Mouse (Mus musculus): ENCODE data around the gene Itpr1. TPM values are rescaled to one million over a fixed set of nuclear protein-coding genes. Genes with fewer than 3 reads are reported as not detected.

The Itpr1 gene
- polyA plus RNA-seq, 1 experiment from 2014 or later = 4.0 TPM

DNA sequence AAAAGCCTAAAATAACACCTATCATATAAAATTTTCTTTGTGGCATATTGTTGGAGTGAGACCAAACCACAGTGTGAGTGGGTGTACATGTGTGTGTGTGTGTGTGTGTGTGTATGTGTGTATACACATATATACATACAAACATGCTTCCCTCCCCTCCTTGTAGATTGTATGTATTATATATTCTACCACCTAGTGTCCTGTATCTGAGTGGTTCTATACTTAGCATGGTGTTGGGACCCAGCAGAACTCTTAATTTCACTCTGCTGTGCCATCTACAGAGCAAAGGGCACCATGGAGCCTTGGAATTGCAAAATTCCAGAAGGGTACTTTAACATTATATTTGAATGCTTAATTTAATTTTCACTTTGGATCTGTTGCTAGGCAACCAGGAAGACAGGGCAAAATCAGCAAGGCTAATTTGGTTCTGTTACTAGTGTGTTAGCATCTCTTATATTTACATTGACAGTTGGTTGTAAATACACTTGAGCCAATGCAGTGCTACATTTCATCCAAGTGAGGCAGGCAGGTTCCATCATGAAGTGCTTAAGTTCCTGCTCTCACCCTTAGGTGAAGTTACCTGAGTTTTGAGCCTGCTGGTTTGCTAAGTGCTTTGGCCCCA is 122.4 kb downstream of the Itpr1 start:
- no peaks in the 10 kb centered on the region for H3K36me3 ChIP-seq (ENCODE audit: control insufficient read depth, insufficient read depth, low read length)
- no peak overlapping the region for H3K4me2 ChIP-seq (replicated peaks; ENCODE audit: low read depth)
- DNase-seq (ENCODE audit: low spot score) = no peak
- H3K4me3 ChIP-seq (ENCODE audit: low read depth, low read length) = no peak overlapping the region
- H3K9me3 ChIP-seq (ENCODE audit: control insufficient read depth, low read length) = no peaks in the 10 kb centered on the region
- TF ChIP-seq EP300 (optimal IDR thresholded peaks at IDR 0.05) (no peak), CTCF (IDR thresholded peaks at IDR 0.05; ENCODE audit: low read depth) (no peak)
- H3K9ac ChIP-seq (ENCODE audit: low read length) = no peak overlapping the region
- no peaks in the 10 kb centered on the region for H3K4me1 ChIP-seq (replicated peaks; ENCODE audit: control insufficient read depth, insufficient read depth)
- ATAC-seq (ENCODE audit: low FRiP score, low TSS enrichment) = no peak
- no peaks in the 10 kb centered on the region for H3K27me3 ChIP-seq (ENCODE audit: control insufficient read depth, insufficient read depth, low read length)
- no peak overlapping the region for H3K27ac ChIP-seq (replicated peaks)

DNA sequence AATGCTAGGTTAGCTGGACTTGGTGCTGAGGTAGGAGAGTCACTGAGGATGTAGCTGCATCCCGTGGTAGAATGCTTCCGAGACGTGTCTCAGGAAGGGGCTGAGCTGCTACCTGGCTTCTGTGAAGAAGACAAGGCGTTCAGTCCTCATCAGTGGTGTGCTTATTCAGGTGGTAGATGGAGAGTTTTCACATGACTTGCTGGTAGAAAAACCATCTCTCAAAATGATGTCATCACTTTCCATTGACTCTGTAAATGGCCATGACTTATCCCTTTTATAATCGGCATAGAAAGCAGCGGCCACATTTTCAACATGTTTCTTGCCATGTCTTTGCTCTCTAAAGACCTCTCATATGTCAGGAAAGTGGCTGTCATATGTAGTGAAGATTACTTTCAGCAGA is 123.6 kb downstream of the Itpr1 start:
- TF ChIP-seq CTCF (IDR thresholded peaks at IDR 0.05; ENCODE audit: low read depth) (no peak), EP300 (optimal IDR thresholded peaks at IDR 0.05) (no peak)
- 89% methylated on average over 6 of the region's 6 CpGs for WGBS
- H3K27ac ChIP-seq (replicated peaks) = no peak overlapping the region

DNA sequence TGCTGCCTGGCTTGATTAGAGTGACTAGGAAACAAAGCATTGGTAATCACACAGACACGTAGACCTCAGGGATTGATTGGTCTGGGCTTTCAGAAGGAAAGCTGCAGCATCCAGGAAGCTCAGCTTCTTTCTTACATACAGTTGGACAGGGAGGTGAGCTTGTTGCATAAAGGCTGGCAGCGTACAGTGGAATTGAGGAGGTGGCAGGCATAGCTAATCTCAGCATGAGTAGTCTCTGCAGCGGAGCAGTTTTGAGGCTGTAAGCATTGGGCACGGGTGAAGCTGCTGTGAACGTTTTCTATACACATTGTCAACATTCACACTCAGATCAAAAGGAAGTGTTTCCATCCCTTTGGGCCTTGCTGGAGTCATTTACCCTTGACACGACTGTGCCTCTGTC is 124.4 kb downstream of the Itpr1 start:
- Histone ChIP-seq H3K4me1 (replicated peaks; ENCODE audit: control insufficient read depth, insufficient read depth) (no peaks in the 10 kb centered on the region), H3K27ac (replicated peaks) (no peak overlapping the region), H3K9me3 (ENCODE audit: control insufficient read depth, low read length) (no peaks in the 10 kb centered on the region), H3K4me3 (ENCODE audit: low read depth, low read length) (no peak overlapping the region), H3K4me2 (replicated peaks; ENCODE audit: low read depth) (no peak overlapping the region), H3K36me3 (ENCODE audit: control insufficient read depth, insufficient read depth, low read length) (no peaks in the 10 kb centered on the region), H3K27me3 (ENCODE audit: control insufficient read depth, insufficient read depth, low read length) (no peaks in the 10 kb centered on the region), H3K9ac (ENCODE audit: low read length) (no peak overlapping the region)
- 59% methylated on average over 6 of the region's 6 CpGs for WGBS
- ATAC-seq (ENCODE audit: low FRiP score, low TSS enrichment) (no peak), DNase-seq (ENCODE audit: low spot score) (no peak)
- TF ChIP-seq CTCF (IDR thresholded peaks at IDR 0.05; ENCODE audit: low read depth) (no peak), EP300 (optimal IDR thresholded peaks at IDR 0.05) (no peak)

More for the DNA sequence above, 123.6 kb downstream of the Itpr1 start:
- Histone ChIP-seq H3K9me3 (ENCODE audit: control insufficient read depth, low read length) (no peaks in the 10 kb centered on the region), H3K4me2 (replicated peaks; ENCODE audit: low read depth) (no peak overlapping the region), H3K27me3 (ENCODE audit: control insufficient read depth, insufficient read depth, low read length) (no peaks in the 10 kb centered on the region), H3K4me1 (replicated peaks; ENCODE audit: control insufficient read depth, insufficient read depth) (no peaks in the 10 kb centered on the region), H3K9ac (ENCODE audit: low read length) (no peak overlapping the region), H3K4me3 (ENCODE audit: low read depth, low read length) (no peak overlapping the region), H3K36me3 (ENCODE audit: control insufficient read depth, insufficient read depth, low read length) (no peaks in the 10 kb centered on the region)
- no peak for DNase-seq (ENCODE audit: low spot score)
- ATAC-seq (ENCODE audit: low FRiP score, low TSS enrichment) = no peak

DNA sequence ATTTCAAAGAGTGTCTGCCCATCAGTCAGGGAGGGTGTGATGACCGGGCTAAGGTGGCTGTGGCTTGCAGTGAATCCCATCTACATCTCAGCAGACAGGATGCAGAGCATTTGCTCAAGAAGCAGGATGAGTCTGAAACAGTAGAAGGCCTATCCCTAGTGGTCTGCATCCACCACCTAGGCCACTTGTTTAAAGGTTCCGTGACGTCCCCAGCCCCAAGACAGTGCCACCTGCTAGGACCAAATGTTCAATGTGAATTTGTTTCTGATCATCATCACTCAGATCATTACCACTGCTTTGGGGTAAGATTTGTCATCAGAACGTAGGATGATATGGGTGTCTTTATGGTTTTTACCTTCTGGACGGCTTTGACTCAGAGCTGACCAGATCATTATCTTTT is 125.5 kb downstream of the Itpr1 start:
- WGBS = 88% methylated on average over 5 of the region's 5 CpGs
- no peak for ATAC-seq (ENCODE audit: low FRiP score, low TSS enrichment)
- no peaks in the 10 kb centered on the region for H3K36me3 ChIP-seq (ENCODE audit: control insufficient read depth, insufficient read depth, low read length)
- H3K4me2 ChIP-seq (replicated peaks; ENCODE audit: low read depth) = no peak overlapping the region
- no peaks in the 10 kb centered on the region for H3K4me1 ChIP-seq (replicated peaks; ENCODE audit: control insufficient read depth, insufficient read depth)
- no peak overlapping the region for H3K9ac ChIP-seq (ENCODE audit: low read length)
- no peak overlapping the region for H3K27ac ChIP-seq (replicated peaks)
- DNase-seq (ENCODE audit: low spot score) = no peak
- no peak overlapping the region for H3K4me3 ChIP-seq (ENCODE audit: low read depth, low read length)
- no peaks in the 10 kb centered on the region for H3K27me3 ChIP-seq (ENCODE audit: control insufficient read depth, insufficient read depth, low read length)
- H3K9me3 ChIP-seq (ENCODE audit: control insufficient read depth, low read length) = no peaks in the 10 kb centered on the region
- no peak for TF ChIP-seq CTCF (IDR thresholded peaks at IDR 0.05; ENCODE audit: low read depth)
- TF ChIP-seq EP300 (optimal IDR thresholded peaks at IDR 0.05) = no peak

DNA sequence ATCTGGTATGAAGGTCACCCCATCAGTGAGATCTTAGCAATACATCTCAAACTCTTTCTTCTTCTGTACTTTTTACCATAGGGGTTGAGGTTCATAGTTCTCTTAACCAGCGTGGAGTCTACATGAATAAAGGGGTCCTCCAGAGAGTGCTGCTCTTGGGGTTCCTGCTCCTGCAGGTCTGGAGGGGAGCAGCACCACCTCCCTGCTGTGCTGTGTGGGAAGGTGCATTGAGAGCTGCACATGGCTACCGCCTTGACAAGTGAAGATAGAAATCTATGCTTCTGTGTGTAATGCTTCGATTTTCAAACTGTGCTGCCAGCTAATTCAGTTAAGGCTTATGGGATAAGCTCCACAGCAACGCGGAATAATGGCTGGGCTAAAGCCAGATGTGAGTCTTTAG is 130.1 kb downstream of the Itpr1 start:
- 73% methylated on average over 5 of the region's 5 CpGs for WGBS
- Histone ChIP-seq H3K9ac (ENCODE audit: low read length) (no peak overlapping the region), H3K36me3 (ENCODE audit: control insufficient read depth, insufficient read depth, low read length) (no peaks in the 10 kb centered on the region), H3K27me3 (ENCODE audit: control insufficient read depth, insufficient read depth, low read length) (no peaks in the 10 kb centered on the region), H3K9me3 (ENCODE audit: control insufficient read depth, low read length) (no peaks in the 10 kb centered on the region), H3K4me1 (replicated peaks; ENCODE audit: control insufficient read depth, insufficient read depth) (no peaks in the 10 kb centered on the region), H3K4me2 (replicated peaks; ENCODE audit: low read depth) (no peak overlapping the region), H3K4me3 (ENCODE audit: low read depth, low read length) (no peak overlapping the region), H3K27ac (replicated peaks) (no peak overlapping the region)
- DNase-seq (ENCODE audit: low spot score) = no peak
- ATAC-seq (ENCODE audit: low FRiP score, low TSS enrichment) = no peak
- TF ChIP-seq CTCF (IDR thresholded peaks at IDR 0.05; ENCODE audit: low read depth) (no peak), EP300 (optimal IDR thresholded peaks at IDR 0.05) (no peak)

DNA sequence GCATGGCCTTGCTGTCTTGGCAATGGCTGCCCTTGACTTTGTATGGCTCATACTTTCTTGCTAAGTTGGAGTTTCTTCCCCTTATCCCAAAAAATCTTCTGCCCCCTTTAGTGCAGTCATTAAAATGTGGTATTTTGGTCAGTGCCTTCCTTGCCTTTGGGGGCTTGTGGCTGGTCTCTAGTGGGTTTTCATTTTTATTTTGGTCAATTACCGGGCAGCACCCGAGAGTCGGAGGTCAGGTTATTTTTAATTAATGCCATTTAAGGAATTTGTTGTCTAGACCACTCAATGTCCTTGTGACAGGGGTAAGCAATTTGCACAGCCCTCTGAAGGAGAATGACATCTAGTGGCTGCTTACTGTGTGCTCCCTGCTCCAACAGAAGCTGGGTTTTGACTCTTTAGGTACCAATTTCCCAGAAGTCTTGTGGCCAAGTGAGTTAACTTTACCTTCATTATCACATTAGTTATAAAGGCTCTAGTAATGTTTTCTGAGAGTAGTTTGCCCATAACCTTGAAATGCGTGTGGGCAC is 130.9 kb downstream of the Itpr1 start:
- DNase-seq (ENCODE audit: low spot score) (no peak), ATAC-seq (ENCODE audit: low FRiP score, low TSS enrichment) (no peak)
- Histone ChIP-seq H3K36me3 (ENCODE audit: control insufficient read depth, insufficient read depth, low read length) (no peaks in the 10 kb centered on the region), H3K4me3 (ENCODE audit: low read depth, low read length) (no peak overlapping the region), H3K27ac (replicated peaks) (no peak overlapping the region), H3K4me2 (replicated peaks; ENCODE audit: low read depth) (no peak overlapping the region), H3K9me3 (ENCODE audit: control insufficient read depth, low read length) (no peaks in the 10 kb centered on the region), H3K9ac (ENCODE audit: low read length) (no peak overlapping the region), H3K4me1 (replicated peaks; ENCODE audit: control insufficient read depth, insufficient read depth) (no peaks in the 10 kb centered on the region), H3K27me3 (ENCODE audit: control insufficient read depth, insufficient read depth, low read length) (no peaks in the 10 kb centered on the region)
- WGBS = 74% methylated on average over 4 of the region's 4 CpGs
- TF ChIP-seq CTCF (IDR thresholded peaks at IDR 0.05; ENCODE audit: low read depth) (peak; percentile 64), EP300 (optimal IDR thresholded peaks at IDR 0.05) (no peak)
